Mouse (Mus musculus): ENCODE data around the gene Cd2bp2. TPM values are rescaled to one million over a fixed set of nuclear protein-coding genes. Genes with fewer than 3 reads are reported as not detected.

Gene Cd2bp2
- polyA plus RNA-seq, 1 experiment from 2014 or later = 88.0 TPM

DNA sequence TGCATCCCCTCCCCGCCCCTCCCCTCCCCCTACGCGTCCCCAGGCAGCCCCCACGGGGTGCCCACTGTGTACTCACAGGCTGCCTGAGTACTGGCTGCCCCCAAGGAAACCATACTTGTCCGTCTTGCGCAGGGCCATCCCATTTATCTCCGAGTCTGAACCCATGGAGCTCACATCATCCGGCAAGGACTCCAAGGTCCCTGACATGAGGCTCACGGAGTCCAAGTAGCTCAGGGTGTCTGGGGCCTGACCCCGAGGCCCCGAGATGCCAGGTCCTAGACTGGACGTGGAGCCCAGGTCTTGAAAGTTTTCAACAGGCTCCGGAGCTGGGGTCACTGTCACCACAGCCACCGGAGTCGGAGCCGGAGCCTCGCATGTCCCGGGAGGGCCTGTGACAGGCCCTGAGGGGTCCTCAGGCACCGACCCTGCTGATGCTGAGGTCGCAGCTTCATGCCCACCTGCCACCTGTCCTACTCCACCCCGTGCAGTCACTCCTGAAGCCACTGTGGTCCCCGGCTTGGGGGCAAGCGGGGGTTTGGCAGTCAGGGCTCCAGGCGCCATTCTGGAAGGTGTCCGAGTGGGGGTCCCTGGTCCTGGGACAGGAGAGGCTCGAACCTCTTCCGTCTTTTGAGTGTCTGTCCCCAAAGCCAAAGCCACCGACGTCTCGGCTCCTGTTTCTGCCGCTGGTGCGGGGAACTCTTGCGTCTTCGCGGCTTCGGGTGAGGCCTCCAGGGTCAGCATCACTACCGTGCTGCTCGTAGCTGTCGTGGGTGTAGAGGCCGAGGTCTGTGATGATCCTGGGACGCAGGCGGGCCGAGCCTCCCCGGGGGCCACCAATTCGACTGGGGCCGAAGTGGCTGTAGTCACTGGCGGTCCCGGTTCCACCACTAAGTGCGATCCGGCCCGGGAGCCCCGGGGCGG, 11.8 kb upstream of the Cd2bp2 start:
- under 1% methylated on average over 50 of the region's 53 CpGs for WGBS
- H3K9me3 ChIP-seq (ENCODE audit: control insufficient read depth, low read length) = no peaks in the 10 kb centered on the region
- peak; percentile 29; the same call in 1 of the 2 replicates for ATAC-seq (ENCODE audit: low FRiP score)
- peaks cover 10% of the 10 kb centered on the region for H3K4me1 ChIP-seq (ENCODE audit: control insufficient read depth, insufficient read depth, low read length)
- H3K4me2 ChIP-seq = peak overlapping the region; percentile 82
- H3K4me3 ChIP-seq (ENCODE audit: low read depth, low read length) = peak overlapping the region; percentile 86
- H3K36me3 ChIP-seq (ENCODE audit: control insufficient read depth, insufficient read depth, low read length) = no peaks in the 10 kb centered on the region
- H3K9ac ChIP-seq (ENCODE audit: low read length) = peak overlapping the region; percentile 89
- H3K27me3 ChIP-seq (ENCODE audit: control insufficient read depth, insufficient read depth, low read length) = no peaks in the 10 kb centered on the region
- H3K27ac ChIP-seq (ENCODE audit: low read depth, low read length) = peak overlapping the region; percentile 75
- peak; percentile 93 for DNase-seq (ENCODE audit: low spot score, missing footprints)

DNA sequence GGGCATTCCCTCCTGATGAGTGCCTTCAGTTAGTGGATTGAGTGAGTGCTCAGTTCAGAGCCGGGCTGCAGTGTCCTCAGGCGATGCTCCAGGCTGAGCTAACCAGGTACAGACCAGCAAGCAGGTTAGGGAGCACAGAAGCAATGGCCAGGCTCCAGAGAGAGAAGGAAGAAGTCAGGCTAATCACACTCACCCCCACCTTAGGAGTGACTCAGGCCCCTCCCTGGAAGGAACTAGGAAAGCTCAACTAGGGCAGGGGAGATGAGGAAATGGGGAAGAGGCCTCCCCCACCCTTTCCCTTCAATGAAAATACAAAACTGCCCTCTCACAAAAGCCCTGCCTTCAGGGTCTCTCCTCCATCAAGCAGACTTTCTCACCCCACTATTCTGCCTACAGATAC, 10.8 kb upstream of the Cd2bp2 start:
- H3K27me3 ChIP-seq (ENCODE audit: control insufficient read depth, insufficient read depth, low read length) = no peaks in the 10 kb centered on the region
- H3K27ac ChIP-seq (ENCODE audit: low read depth, low read length) = no peak overlapping the region
- no peaks in the 10 kb centered on the region for H3K9me3 ChIP-seq (ENCODE audit: control insufficient read depth, low read length)
- H3K9ac ChIP-seq (ENCODE audit: low read length) = peak overlapping the region; percentile 89
- H3K4me3 ChIP-seq (ENCODE audit: low read depth, low read length) = peak overlapping the region; percentile 86
- WGBS = 69% methylated on average over 2 of the region's 2 CpGs
- peak overlapping the region; percentile 82 for H3K4me2 ChIP-seq
- ATAC-seq (ENCODE audit: low FRiP score) (no peak), DNase-seq (ENCODE audit: low spot score, missing footprints) (no peak)
- H3K4me1 ChIP-seq (ENCODE audit: control insufficient read depth, insufficient read depth, low read length) = peaks cover 10% of the 10 kb centered on the region
- H3K36me3 ChIP-seq (ENCODE audit: control insufficient read depth, insufficient read depth, low read length) = no peaks in the 10 kb centered on the region

GRCm38 (mm10) chr7:127196484-127196883, 634 bp upstream of the Cd2bp2 start:
- Histone ChIP-seq H3K36me3 (ENCODE audit: control insufficient read depth, insufficient read depth, low read length) (peaks cover 40% of the 10 kb centered on the region), H3K4me1 (ENCODE audit: control insufficient read depth, insufficient read depth, low read length) (peaks cover 15% of the 10 kb centered on the region), H3K9ac (ENCODE audit: low read length) (peak overlapping the region; percentile 76), H3K4me3 (ENCODE audit: low read depth, low read length) (peak overlapping the region; percentile 85), H3K4me2 (peak overlapping the region; percentile 57), H3K27me3 (ENCODE audit: control insufficient read depth, insufficient read depth, low read length) (no peaks in the 10 kb centered on the region), H3K9me3 (ENCODE audit: control insufficient read depth, low read length) (no peaks in the 10 kb centered on the region), H3K27ac (ENCODE audit: low read depth, low read length) (peak overlapping the region; percentile 37)
- 0 out of 2 replicates have a peak, but pooled peaks have one; percentile 1 for ATAC-seq (ENCODE audit: low FRiP score)
- DNase-seq (ENCODE audit: low spot score, missing footprints) = no peak
- 62% methylated on average over 11 of the region's 11 CpGs for WGBS

DNA sequence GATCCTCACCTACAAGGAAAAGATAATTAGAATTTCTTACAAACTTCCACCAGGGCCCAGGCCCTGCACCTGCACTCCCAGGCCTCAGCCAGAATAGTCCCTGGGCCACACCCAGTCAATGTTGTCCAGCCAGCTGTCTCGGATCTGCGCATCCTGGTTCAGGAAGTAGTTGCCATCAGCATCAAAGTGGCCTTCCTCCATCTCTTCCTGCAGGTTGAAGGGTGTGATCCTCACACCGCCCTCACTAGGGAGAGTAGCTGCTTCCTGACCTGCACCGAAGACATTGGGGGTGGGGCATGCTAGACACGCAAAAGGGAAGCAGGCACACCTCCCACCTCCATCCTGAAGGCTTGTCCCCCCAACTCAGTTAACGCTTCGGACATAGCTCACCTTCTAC, 1.2 kb downstream of the Cd2bp2 start:
- Histone ChIP-seq H3K27me3 (ENCODE audit: control insufficient read depth, insufficient read depth, low read length) (no peaks in the 10 kb centered on the region), H3K9ac (ENCODE audit: low read length) (peak overlapping the region; percentile 85), H3K9me3 (ENCODE audit: control insufficient read depth, low read length) (no peaks in the 10 kb centered on the region), H3K4me1 (ENCODE audit: control insufficient read depth, insufficient read depth, low read length) (peaks cover 15% of the 10 kb centered on the region), H3K27ac (ENCODE audit: low read depth, low read length) (no peak overlapping the region), H3K4me3 (ENCODE audit: low read depth, low read length) (peak overlapping the region; percentile 85), H3K4me2 (peak overlapping the region; percentile 86), H3K36me3 (ENCODE audit: control insufficient read depth, insufficient read depth, low read length) (peaks cover 40% of the 10 kb centered on the region)
- DNase-seq (ENCODE audit: low spot score, missing footprints) (no peak), ATAC-seq (ENCODE audit: low FRiP score) (no peak)
- 83% methylated on average over 7 of the region's 7 CpGs for WGBS

GRCm38 (mm10) chr7:127194011-127194632, 1.7 kb downstream of the Cd2bp2 start:
- 96% methylated on average over 17 of the region's 17 CpGs for WGBS
- H3K27ac ChIP-seq (ENCODE audit: low read depth, low read length) = no peak overlapping the region
- DNase-seq (ENCODE audit: low spot score, missing footprints) (no peak), ATAC-seq (ENCODE audit: low FRiP score) (no peak)
- no peaks in the 10 kb centered on the region for H3K27me3 ChIP-seq (ENCODE audit: control insufficient read depth, insufficient read depth, low read length)
- no peaks in the 10 kb centered on the region for H3K9me3 ChIP-seq (ENCODE audit: control insufficient read depth, low read length)
- no peak overlapping the region; the same call in 1 of the 2 replicates for H3K4me2 ChIP-seq
- H3K36me3 ChIP-seq (ENCODE audit: control insufficient read depth, insufficient read depth, low read length) = peaks cover 39% of the 10 kb centered on the region
- peak overlapping the region; percentile 85; the same call in 1 of the 2 replicates for H3K9ac ChIP-seq (ENCODE audit: low read length)
- peaks cover 15% of the 10 kb centered on the region for H3K4me1 ChIP-seq (ENCODE audit: control insufficient read depth, insufficient read depth, low read length)
- H3K4me3 ChIP-seq (ENCODE audit: low read depth, low read length) = peak overlapping the region; percentile 85; the same call in 1 of the 2 replicates

GRCm38 (mm10) chr7:127192989-127193388, 2.9 kb downstream of the Cd2bp2 start:
- DNase-seq (ENCODE audit: low spot score, missing footprints) (no peak), ATAC-seq (ENCODE audit: low FRiP score) (no peak)
- H3K27me3 ChIP-seq (ENCODE audit: control insufficient read depth, insufficient read depth, low read length) = no peaks in the 10 kb centered on the region
- no peak overlapping the region for H3K4me2 ChIP-seq
- H3K36me3 ChIP-seq (ENCODE audit: control insufficient read depth, insufficient read depth, low read length) = peaks cover 29% of the 10 kb centered on the region
- no peak overlapping the region for H3K4me3 ChIP-seq (ENCODE audit: low read depth, low read length)
- H3K9me3 ChIP-seq (ENCODE audit: control insufficient read depth, low read length) = no peaks in the 10 kb centered on the region
- no peak overlapping the region for H3K27ac ChIP-seq (ENCODE audit: low read depth, low read length)
- peaks cover 15% of the 10 kb centered on the region for H3K4me1 ChIP-seq (ENCODE audit: control insufficient read depth, insufficient read depth, low read length)
- 92% methylated on average over 5 of the region's 5 CpGs for WGBS
- no peak overlapping the region for H3K9ac ChIP-seq (ENCODE audit: low read length)

GRCm38 (mm10) chr7:127190672-127191071, 5.2 kb downstream of the Cd2bp2 start:
- H3K4me2 ChIP-seq = no peak overlapping the region
- no peaks in the 10 kb centered on the region for H3K27me3 ChIP-seq (ENCODE audit: control insufficient read depth, insufficient read depth, low read length)
- ATAC-seq (ENCODE audit: low FRiP score) (no peak), DNase-seq (ENCODE audit: low spot score, missing footprints) (no peak)
- peaks cover 10% of the 10 kb centered on the region for H3K4me1 ChIP-seq (ENCODE audit: control insufficient read depth, insufficient read depth, low read length)
- 86% methylated on average over 6 of the region's 6 CpGs for WGBS
- H3K4me3 ChIP-seq (ENCODE audit: low read depth, low read length) = no peak overlapping the region
- peaks cover 29% of the 10 kb centered on the region for H3K36me3 ChIP-seq (ENCODE audit: control insufficient read depth, insufficient read depth, low read length)
- no peak overlapping the region for H3K27ac ChIP-seq (ENCODE audit: low read depth, low read length)
- no peaks in the 10 kb centered on the region for H3K9me3 ChIP-seq (ENCODE audit: control insufficient read depth, low read length)
- no peak overlapping the region for H3K9ac ChIP-seq (ENCODE audit: low read length)

DNA sequence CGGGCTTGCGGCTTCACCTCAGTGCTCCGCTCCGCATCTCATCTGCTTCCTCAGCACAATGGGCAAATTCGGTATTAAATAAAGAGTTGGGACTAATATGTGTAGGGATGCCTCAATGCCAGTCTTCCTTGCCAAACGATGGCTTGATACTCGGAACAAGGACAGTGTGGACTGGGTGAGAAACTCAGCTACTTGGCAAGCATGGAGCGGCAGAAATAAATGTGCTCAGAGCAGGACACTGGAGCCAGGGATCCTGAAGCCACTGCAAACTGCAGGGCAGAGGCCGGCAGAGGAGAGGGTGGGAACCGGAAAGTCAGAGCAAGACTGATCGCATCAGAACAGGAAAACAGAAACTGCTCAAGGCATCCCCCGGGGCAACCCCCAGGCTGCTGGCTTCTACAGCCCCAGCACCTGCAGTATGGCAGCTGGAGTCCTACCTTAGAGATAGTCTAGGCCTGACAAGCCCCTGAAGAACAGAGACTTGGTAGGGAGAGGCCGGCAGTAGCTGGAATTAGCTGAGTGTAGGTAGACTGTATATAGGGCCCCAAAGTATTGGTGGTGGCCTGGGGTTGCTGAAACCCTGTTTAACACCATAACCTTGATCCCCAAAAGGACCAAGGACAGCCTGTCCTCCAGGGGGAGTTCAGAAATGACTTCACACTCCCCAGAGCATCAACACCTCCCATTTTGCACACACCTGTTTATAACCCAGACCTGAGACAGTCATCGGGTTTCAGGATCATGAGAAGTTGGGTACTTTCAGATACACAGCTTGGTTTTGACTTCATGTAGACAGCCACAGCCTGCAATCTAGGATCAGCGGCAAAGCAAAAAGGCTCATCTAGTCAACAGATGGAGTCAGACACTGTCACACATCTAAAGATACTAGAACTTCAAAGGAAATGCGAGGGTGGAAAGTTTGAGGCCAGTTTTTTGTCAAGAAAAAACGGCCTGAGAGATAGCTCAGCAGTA, 7.3 kb downstream of the Cd2bp2 start:
- DNase-seq (ENCODE audit: low spot score, missing footprints) = no peak
- no peaks in the 10 kb centered on the region for H3K4me1 ChIP-seq (ENCODE audit: control insufficient read depth, insufficient read depth, low read length)

More for the DNA sequence above, 7.3 kb downstream of the Cd2bp2 start:
- H3K9ac ChIP-seq (ENCODE audit: low read length) = no peak overlapping the region
- no peak for ATAC-seq (ENCODE audit: low FRiP score)
- H3K36me3 ChIP-seq (ENCODE audit: control insufficient read depth, insufficient read depth, low read length) = peaks cover 18% of the 10 kb centered on the region
- no peaks in the 10 kb centered on the region for H3K27me3 ChIP-seq (ENCODE audit: control insufficient read depth, insufficient read depth, low read length)
- 89% methylated on average over 17 of the region's 17 CpGs for WGBS
- no peak overlapping the region for H3K27ac ChIP-seq (ENCODE audit: low read depth, low read length)
- no peak overlapping the region for H3K4me2 ChIP-seq
- no peaks in the 10 kb centered on the region for H3K9me3 ChIP-seq (ENCODE audit: control insufficient read depth, low read length)
- H3K4me3 ChIP-seq (ENCODE audit: low read depth, low read length) = no peak overlapping the region

Measured in midbrain, embryonic 11.5 days (tissue).